Mouse (Mus musculus) intestine, postnatal 0 days (tissue): Measurements from ENCODE around the gene C1s1. TPM values are rescaled to one million over a fixed set of nuclear protein-coding genes. Genes with fewer than 3 reads are reported as not detected.
"Not testable (repeated sequence)": the region's sequence is repeated elsewhere in the genome, so short reads cannot be mapped to it uniquely, and the experiment has no call there.

Source experiments
- ATAC-seq: fragments of 200-750 bp; cut with Nextera tagmentation; 2 replicates; pipeline ENCODE4 v1.8.0; 2017; ENCODE audit warnings: mild to moderate bottlenecking, moderate TSS enrichment, moderate library complexity
- H3K27ac ChIP-seq: fragments of 300-500 bp; sonication (generic); 2 replicates; pipeline ENCODE4 v1.5.1; 2014; ENCODE audit warnings: mild to moderate bottlenecking, low read depth, low read length, moderate library complexity
- H3K27me3 ChIP-seq: fragments of 300-500 bp; sonication (generic); replicated peaks from 2 replicates; pipeline ENCODE4 v1.6.1; 2014; ENCODE audit warnings: low read length, mixed read lengths; ENCODE audit not compliant: control insufficient read depth, insufficient read depth
- H3K36me3 ChIP-seq: fragments of 300-500 bp; sonication (generic); 2 replicates; pipeline ENCODE4 v1.6.1; 2014; ENCODE audit warnings: mild to moderate bottlenecking, moderate library complexity; ENCODE audit not compliant: control insufficient read depth, insufficient read depth
- H3K4me1 ChIP-seq: fragments of 300-500 bp; sonication (generic); replicated peaks from 2 replicates; pipeline ENCODE4 v1.6.1; 2014; ENCODE audit warnings: antibody characterized with exemption, low read length, mixed read lengths; ENCODE audit not compliant: control insufficient read depth, insufficient read depth
- H3K4me2 ChIP-seq: fragments of 300-500 bp; sonication (generic); replicated peaks from 2 replicates; pipeline ENCODE4 v1.6.1; 2014; ENCODE audit warnings: low read depth, mild to moderate bottlenecking, moderate library complexity
- H3K4me3 ChIP-seq: fragments of 300-500 bp; sonication (generic); 2 replicates; pipeline ENCODE4 v1.5.1; 2014; ENCODE audit warnings: low read depth, low read length
- H3K9ac ChIP-seq: fragments of 300-500 bp; sonication (generic); 2 replicates; pipeline ENCODE4 v1.6.1; 2014; ENCODE audit warnings: mild to moderate bottlenecking, low read depth, low read length
- H3K9me3 ChIP-seq: fragments of 300-500 bp; sonication (generic); 2 replicates; pipeline ENCODE4 v1.6.1; 2016; ENCODE audit warnings: mixed run types; ENCODE audit not compliant: control insufficient read depth
- CTCF ChIP-seq: sonication (generic); IDR thresholded peaks from 2 replicates; pipeline ENCODE4 v1.5.1; 2016; ENCODE audit warnings: low read depth, mild to moderate bottlenecking, control low read depth, antibody characterized with exemption, moderate library complexity
- WGBS: fragments of 180-500 bp; shearing (Covaris S2); extraction: QIAGEN DNeasy Blood & Tissue Kit; methylation state at CpG from one replicate; pipeline ENCODE4 v1.1.7; 2014; 5-methylcytosine and 5-hydroxymethylcytosine counted together
- polyA plus RNA-seq: library from polyadenylated mRNA; unstranded; fragments of >200 nt; fragmentation: Nextera tagmentation; extraction: Ambion mirVana; gene quantifications from 2 replicates; pipeline ENCODE4 v1.2.1, GENCODE M21; 2015

C1s1 gene
- polyA plus RNA-seq, 1 experiment from 2014 or later = 9.1 TPM

DNA sequence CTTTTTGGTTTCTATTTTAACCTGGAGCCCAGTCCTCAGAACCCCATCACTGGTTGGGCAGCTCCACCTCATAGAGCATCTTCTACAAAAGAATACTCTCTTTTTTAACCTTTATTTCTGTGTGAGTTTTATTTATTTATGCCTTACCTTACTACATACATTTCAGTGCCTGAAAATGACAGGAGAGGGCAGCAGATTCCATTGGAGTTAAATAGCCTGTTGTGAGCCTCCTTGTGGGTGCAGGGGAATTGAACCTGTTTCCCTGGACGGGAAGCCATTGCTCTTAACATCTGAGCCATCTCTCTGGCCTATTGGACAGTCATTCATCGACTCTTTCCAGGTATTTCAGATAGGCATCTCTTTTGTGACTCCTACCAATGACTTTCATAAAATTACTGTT is 3.3 kb upstream of the C1s1 start:
- H3K4me1 ChIP-seq = no peaks in the 10 kb centered on the region
- H3K36me3 ChIP-seq = no peaks in the 10 kb centered on the region
- no peak for ATAC-seq
- H3K4me2 ChIP-seq = no peak overlapping the region
- no peaks in the 10 kb centered on the region for H3K9me3 ChIP-seq
- WGBS = 69% methylated on average over 2 of the region's 2 CpGs
- TF ChIP-seq CTCF = peak; percentile 46
- no peaks in the 10 kb centered on the region for H3K27me3 ChIP-seq
- H3K4me3 ChIP-seq = no peak overlapping the region
- no peak overlapping the region for H3K9ac ChIP-seq
- H3K27ac ChIP-seq = no peak overlapping the region

DNA sequence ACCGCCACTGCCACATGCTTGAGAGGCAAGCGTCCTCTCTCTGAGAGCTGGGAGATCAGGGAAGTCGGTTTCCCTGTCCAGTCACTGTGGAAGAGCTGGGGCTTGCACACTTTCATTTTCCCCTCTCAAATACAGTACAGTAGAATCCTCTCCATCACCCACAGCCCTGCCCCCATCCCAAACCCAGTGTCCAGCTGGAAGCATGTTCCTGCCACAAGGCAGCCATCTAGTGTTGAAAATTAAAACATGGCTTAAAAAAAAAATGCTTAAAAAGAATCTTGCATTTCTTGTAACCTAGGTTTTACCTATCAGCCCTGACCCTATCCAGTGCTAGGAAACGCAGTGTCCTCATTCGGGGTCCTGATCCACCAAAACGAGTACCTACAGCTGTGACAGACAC is 2.3 kb upstream of the C1s1 start:
- H3K9me3 ChIP-seq = no peaks in the 10 kb centered on the region
- no peak overlapping the region for H3K4me2 ChIP-seq
- H3K27ac ChIP-seq = no peak overlapping the region
- no peaks in the 10 kb centered on the region for H3K36me3 ChIP-seq
- no peaks in the 10 kb centered on the region for H3K4me1 ChIP-seq
- ATAC-seq = no peak
- no peaks in the 10 kb centered on the region for H3K27me3 ChIP-seq
- no peak overlapping the region for H3K4me3 ChIP-seq
- 83% methylated on average over 5 of the region's 6 CpGs for WGBS
- no peak overlapping the region for H3K9ac ChIP-seq
- peak; percentile 56 for TF ChIP-seq CTCF

DNA sequence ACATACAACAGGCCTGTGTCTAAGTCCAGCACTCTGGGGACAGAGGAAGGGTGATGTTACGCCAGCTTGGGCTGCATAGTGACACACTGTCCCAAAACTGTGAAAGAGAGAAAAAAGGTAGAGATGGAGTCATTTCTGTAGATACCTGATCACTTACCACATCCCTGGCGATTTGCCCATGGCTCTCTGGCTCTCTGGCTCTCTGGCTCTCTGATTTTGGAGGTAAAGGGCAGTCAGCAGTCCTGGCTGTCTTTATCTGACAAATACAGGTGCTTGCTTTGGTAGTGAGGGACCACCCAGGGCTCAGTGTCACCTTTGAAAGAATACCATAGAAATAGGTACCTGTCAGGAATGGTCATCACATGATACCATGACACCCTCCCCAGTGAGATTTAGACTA is 983 bp downstream of the C1s1 start:
- WGBS = 76% methylated on average over 2 of the region's 2 CpGs
- H3K9ac ChIP-seq, H3K27ac ChIP-seq, H3K4me1 ChIP-seq, H3K4me2 ChIP-seq, ATAC-seq, H3K9me3 ChIP-seq, H3K36me3 ChIP-seq, H3K4me3 ChIP-seq, H3K27me3 ChIP-seq: not testable (repeated sequence)

DNA sequence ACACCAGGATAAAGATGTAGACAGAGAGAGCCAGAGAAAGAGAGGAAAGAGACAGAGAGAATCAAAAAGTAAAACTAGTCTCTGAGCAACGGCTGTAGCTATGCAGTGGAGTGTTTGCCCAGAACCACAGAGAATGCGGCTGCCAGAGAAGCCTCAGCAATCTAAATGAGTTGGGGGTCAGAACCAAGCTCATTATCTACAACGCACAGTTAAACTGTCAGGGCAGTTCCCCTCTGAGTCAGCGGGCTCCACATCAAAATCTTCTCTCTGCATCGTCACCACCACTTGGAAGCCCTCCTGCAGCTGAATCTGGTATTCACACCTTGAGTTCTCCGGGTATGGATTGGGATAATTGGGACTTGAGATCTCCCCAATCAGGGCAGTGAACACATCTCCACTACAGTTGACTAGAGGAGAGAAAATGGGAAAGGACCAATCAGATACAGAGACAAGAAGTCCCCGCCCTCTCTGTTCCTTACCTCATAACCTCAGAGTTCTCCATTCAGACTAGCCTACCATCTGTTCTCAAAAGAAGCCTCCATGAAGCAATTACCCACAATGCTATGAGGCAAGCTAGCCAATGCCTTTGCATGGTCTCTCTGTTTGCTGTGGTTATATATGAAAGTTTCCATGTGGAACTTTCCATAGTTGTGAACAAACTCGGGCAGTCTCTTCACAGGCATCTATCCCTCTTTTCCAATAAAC is 5.9 kb downstream of the C1s1 start:
- not testable (repeated sequence) for H3K9ac ChIP-seq, H3K36me3 ChIP-seq, H3K27me3 ChIP-seq, H3K4me3 ChIP-seq, H3K4me2 ChIP-seq, H3K4me1 ChIP-seq, H3K27ac ChIP-seq, H3K9me3 ChIP-seq, ATAC-seq
- 71% methylated on average over 8 of the region's 8 CpGs for WGBS

DNA sequence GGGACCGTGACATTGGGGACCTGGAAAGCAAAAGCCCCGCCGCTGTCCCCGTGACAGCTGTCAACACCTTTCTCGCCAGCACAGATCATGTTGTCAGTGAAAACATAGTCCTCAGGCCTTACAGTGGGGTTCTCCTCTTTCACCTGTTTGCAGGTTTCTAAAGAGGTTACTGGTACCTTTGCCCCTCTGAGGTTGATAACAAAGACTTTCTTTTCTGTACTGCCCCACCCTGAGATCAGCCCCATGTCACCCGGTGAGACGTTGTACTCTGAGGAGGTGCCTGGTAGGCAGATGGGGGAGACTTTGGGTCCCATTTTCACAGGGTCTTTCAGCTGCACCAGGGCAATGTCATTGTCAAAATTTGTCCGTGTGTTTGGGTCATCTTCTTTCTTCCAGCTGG is 11.1 kb downstream of the C1s1 start:
- no peak overlapping the region for H3K4me3 ChIP-seq
- WGBS = 61% methylated on average over 8 of the region's 8 CpGs
- H3K27ac ChIP-seq = no peak overlapping the region
- H3K9me3 ChIP-seq = no peaks in the 10 kb centered on the region
- H3K4me2 ChIP-seq = no peak overlapping the region
- no peaks in the 10 kb centered on the region for H3K27me3 ChIP-seq
- TF ChIP-seq CTCF = no peak
- peak; percentile 47; the same call in 1 of the 2 replicates for ATAC-seq
- H3K4me1 ChIP-seq = no peaks in the 10 kb centered on the region
- no peaks in the 10 kb centered on the region for H3K36me3 ChIP-seq
- H3K9ac ChIP-seq = no peak overlapping the region

DNA sequence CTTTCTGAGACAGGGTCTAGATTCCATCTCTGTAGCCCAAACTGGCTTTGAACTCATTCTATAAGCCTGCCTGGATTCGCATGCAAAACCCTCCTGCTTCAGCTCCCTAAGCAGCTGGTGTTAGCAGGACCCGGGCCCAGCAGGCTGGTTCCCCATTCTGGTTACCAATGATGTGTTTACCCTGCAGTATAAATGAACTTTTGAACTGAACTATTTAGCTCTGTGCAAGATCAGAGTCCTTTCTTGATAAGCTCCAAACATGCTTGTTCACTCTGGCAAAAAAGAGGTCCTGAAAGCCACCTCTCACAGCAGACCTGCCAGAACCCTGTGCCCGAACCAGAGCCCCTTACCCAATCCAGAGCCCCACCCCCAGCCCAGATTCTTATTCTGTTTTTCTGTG is 14.3 kb downstream of the C1s1 start:
- Histone ChIP-seq H3K27ac (no peak overlapping the region), H3K36me3 (no peaks in the 10 kb centered on the region), H3K4me2 (no peak overlapping the region), H3K9me3 (no peaks in the 10 kb centered on the region), H3K27me3 (no peaks in the 10 kb centered on the region), H3K4me1 (no peaks in the 10 kb centered on the region), H3K4me3 (no peak overlapping the region), H3K9ac (no peak overlapping the region)
- WGBS = 51% methylated on average over 3 of the region's 3 CpGs
- peak; percentile 81 for ATAC-seq
- no peak for TF ChIP-seq CTCF

DNA sequence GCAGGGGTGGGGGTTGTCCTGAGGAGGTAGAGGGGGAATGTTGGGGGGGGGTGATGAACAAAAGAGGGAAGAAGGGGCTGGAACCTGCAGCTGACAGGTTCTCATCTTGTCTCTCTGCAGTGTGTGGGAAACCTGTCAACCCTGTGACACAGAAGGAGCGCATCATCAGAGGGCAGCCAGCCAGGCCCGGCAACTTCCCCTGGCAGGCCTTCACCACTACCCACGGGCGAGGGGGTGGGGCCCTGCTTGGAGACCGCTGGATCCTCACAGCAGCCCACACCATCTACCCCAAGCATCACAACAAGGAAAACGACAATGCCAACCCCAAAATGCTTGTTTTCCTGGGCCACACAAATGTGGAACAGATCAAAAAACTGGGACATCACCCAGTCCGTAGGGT is 20.1 kb downstream of the C1s1 start:
- WGBS = 78% methylated on average over 7 of the region's 7 CpGs
- H3K9me3 ChIP-seq, H3K27me3 ChIP-seq, H3K4me2 ChIP-seq, H3K4me1 ChIP-seq, ATAC-seq, H3K36me3 ChIP-seq, H3K4me3 ChIP-seq, H3K27ac ChIP-seq, H3K9ac ChIP-seq: not testable (repeated sequence)

DNA sequence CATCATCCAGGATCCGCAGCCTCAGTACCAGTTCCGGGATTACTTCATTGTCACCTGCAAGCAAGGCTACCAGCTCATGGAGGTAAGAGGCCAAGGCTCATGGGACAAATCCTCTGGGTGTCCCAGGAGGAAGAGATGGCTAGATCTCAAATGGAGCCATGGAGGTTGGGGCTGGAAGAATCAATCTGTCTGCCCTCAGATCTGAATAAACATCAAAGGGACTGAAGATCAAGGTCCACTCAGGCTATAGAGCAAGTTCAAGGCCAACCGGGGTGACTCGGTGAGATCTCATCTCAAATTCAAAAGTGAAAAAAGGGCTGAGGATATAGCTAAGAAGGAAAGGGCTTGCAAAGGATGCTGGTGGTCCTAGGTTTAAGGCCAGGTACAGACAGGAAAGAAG is 24.4 kb downstream of the C1s1 start:
- H3K36me3 ChIP-seq, H3K9me3 ChIP-seq, H3K4me1 ChIP-seq, H3K9ac ChIP-seq, H3K27me3 ChIP-seq, H3K4me3 ChIP-seq, ATAC-seq, H3K4me2 ChIP-seq, H3K27ac ChIP-seq: not testable (repeated sequence)
- 94% methylated on average over 4 of the region's 4 CpGs for WGBS
